Mouse (Mus musculus): ENCODE measurements at regions not wholly inside any gene's neighbourhood (a gene's known extent, or its start where the extent isn't known, plus 50 kb on each side); places are given as distances from the start of the nearest gene placed in this dataset.

- ChIA-PET POLR2A (no interaction called here), CTCF (no interaction called here)
These were observed 236.8 kb upstream of the Prickle1 start for GRCm38 (mm10) chr15:93832431-93832936.

- POLR2A ChIA-PET, result no interaction called here
- CTCF ChIA-PET, result no interaction called here
These were observed 235.5 kb upstream of the Prickle1 start for GRCm38 (mm10) chr15:93831148-93831547.

- ChIA-PET POLR2A (no interaction called here), CTCF (no interaction called here)
These were observed 229.3 kb upstream of the Prickle1 start for GRCm38 (mm10) chr15:93824729-93825694.

GRCm38 (mm10) chr15:93821236-93821635 lies 225.5 kb upstream of the Prickle1 start:
- CTCF ChIA-PET, result no interaction called here

GRCm38 (mm10) chr15:93812011-93812410 lies 216.3 kb upstream of the Prickle1 start:
- ChIA-PET CTCF (no interaction called here), POLR2A (no interaction called here)

More at GRCm38 (mm10) chr15:93821236-93821635, 225.5 kb upstream of the Prickle1 start:
- POLR2A ChIA-PET, result interaction anchor here in 1 of 4 experiments (1.3 kb wide), 1 partner anchor 10 kb away, joined by 3 read pairs; no protein-coding TSS in a partner anchor

GRCm38 (mm10) chr15:93807993-93808392 lies 212.3 kb upstream of the Prickle1 start:
- POLR2A ChIA-PET, result no interaction called here
- CTCF ChIA-PET, result no interaction called here

- ChIA-PET POLR2A (no interaction called here), CTCF (no interaction called here)
These were observed 211.8 kb upstream of the Prickle1 start for GRCm38 (mm10) chr15:93807505-93807904.

GRCm38 (mm10) chr15:93804703-93805102 lies 209.0 kb upstream of the Prickle1 start:
- POLR2A ChIA-PET, result interaction anchor here in 1 of 4 experiments (0.6 kb wide), 1 partner anchor 37 kb away, joined by 3 read pairs; no protein-coding TSS in a partner anchor
- CTCF ChIA-PET, result no interaction called here

- ChIA-PET POLR2A (no interaction called here), CTCF (no interaction called here)
These were observed 194.8 kb upstream of the Prickle1 start for GRCm38 (mm10) chr15:93790531-93790930.

GRCm38 (mm10) chr15:93789762-93790161 lies 194.1 kb upstream of the Prickle1 start:
- ChIA-PET POLR2A (no interaction called here), CTCF (no interaction called here)

- CTCF ChIA-PET, result interaction anchor here in 1 of 4 experiments (0.9 kb wide), 1 partner anchor 199 kb away, joined by 6 read pairs; no protein-coding TSS in a partner anchor
- POLR2A ChIA-PET, result no interaction called here
These were observed 191.7 kb upstream of the Prickle1 start for GRCm38 (mm10) chr15:93787361-93787760.

GRCm38 (mm10) chr15:93785846-93786412 lies 190.2 kb upstream of the Prickle1 start:
- POLR2A ChIA-PET, result no interaction called here
- CTCF ChIA-PET, result no interaction called here

- ChIA-PET CTCF (interaction anchor here in 1 of 4 experiments (0.6 kb wide), 1 partner anchor 29 kb away, joined by 3 read pairs; no protein-coding TSS in a partner anchor), POLR2A (no interaction called here)
These were observed 188.0 kb upstream of the Prickle1 start for GRCm38 (mm10) chr15:93783736-93784135.

- CTCF ChIA-PET, result no interaction called here
- POLR2A ChIA-PET, result no interaction called here
These were observed 179.6 kb upstream of the Prickle1 start for GRCm38 (mm10) chr15:93775199-93775745.

- CTCF ChIA-PET, result no interaction called here
- POLR2A ChIA-PET, result no interaction called here
These were observed 178.6 kb upstream of the Prickle1 start for GRCm38 (mm10) chr15:93774340-93774739.

GRCm38 (mm10) chr15:93766981-93767380 lies 171.3 kb upstream of the Prickle1 start:
- POLR2A ChIA-PET, result no interaction called here
- CTCF ChIA-PET, result no interaction called here

GRCm38 (mm10) chr15:93763047-93763446 lies 167.4 kb upstream of the Prickle1 start:
- POLR2A ChIA-PET, result no interaction called here

GRCm38 (mm10) chr15:93758204-93758836 lies 162.6 kb upstream of the Prickle1 start:
- CTCF ChIA-PET, result interaction anchor here in 1 of 4 experiments (0.6 kb wide), 1 partner anchor 109 kb away, joined by 3 read pairs; no protein-coding TSS in a partner anchor
- POLR2A ChIA-PET, result no interaction called here

More at GRCm38 (mm10) chr15:93763047-93763446, 167.4 kb upstream of the Prickle1 start:
- CTCF ChIA-PET, result no interaction called here

- CTCF ChIA-PET, result no interaction called here
These were observed 160.3 kb upstream of the Prickle1 start for GRCm38 (mm10) chr15:93755989-93756388.

GRCm38 (mm10) chr15:93751817-93752216 lies 156.1 kb upstream of the Prickle1 start:
- ChIA-PET POLR2A (interaction anchor here in 1 of 4 experiments (0.5 kb wide), 1 partner anchor 497 kb away, joined by 3 read pairs; no protein-coding TSS in a partner anchor), CTCF (no interaction called here)

More at GRCm38 (mm10) chr15:93755989-93756388, 160.3 kb upstream of the Prickle1 start:
- POLR2A ChIA-PET, result no interaction called here

Data from embryonic stem cell, embryonic (primary cell).